Mouse (Mus musculus) E14TG2a.4 (cell line): ENCODE results near the gene Ube2q1.
A peak's percentile ranks its signal among the peaks of the same experiment; 100 is the strongest.

Experiments used
- H3K27me3 ChIP-seq: 2 replicates; pipeline ENCODE4 v1.6.1; 2014; ENCODE audit warnings: low read length, control low read depth; ENCODE audit not compliant: insufficient read depth
- H3K36me3 ChIP-seq: 2 replicates; pipeline ENCODE4 v1.6.1; 2014; ENCODE audit warnings: low read length, control low read depth; ENCODE audit not compliant: insufficient read depth
- H3K4me1 ChIP-seq: replicated peaks from 2 replicates; pipeline ENCODE4 v1.6.1; 2014; ENCODE audit warnings: low read depth, low read length, control low read depth
- H3K4me3 ChIP-seq: replicated peaks from 2 replicates; pipeline ENCODE4 v1.5.1; 2014; ENCODE audit warnings: mild to moderate bottlenecking, low read length
- H3K9me3 ChIP-seq: 2 replicates; pipeline ENCODE4 v1.6.1; 2014; ENCODE audit warnings: low read length, control low read depth
- CTCF ChIP-seq: conservative IDR thresholded peaks from 2 replicates; pipeline ENCODE4 v1.5.1; 2014; ENCODE audit warnings: low read length
- NANOG ChIP-seq: IDR thresholded peaks from 2 replicates; pipeline ENCODE4 v1.6.1; 2014; ENCODE audit warnings: borderline replicate concordance, low read length, mixed read lengths
- POU5F1 ChIP-seq: IDR thresholded peaks from 2 replicates; pipeline ENCODE4 v1.6.1; 2014; ENCODE audit warnings: low read length, borderline replicate concordance

The Ube2q1 gene

DNA sequence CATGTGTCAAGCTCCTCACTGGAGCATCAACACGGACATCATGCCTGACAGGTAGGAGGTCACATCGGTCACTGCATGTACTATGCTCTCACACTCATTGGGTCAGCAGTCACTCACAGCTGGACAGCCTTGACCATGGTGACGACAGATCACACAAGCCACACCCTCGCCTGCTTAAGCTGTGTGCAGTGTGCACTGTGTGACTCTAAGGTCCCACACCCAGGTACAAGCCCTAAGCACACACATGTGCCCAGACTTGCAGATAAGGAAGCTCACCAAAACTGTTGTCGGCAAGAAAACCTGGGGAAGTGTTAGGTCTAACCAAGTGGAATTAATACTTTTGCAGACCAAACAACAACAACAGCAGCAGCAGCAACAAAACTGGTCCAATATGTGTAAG lies 34.5 kb downstream of the Ube2q1 start:
- TF ChIP-seq POU5F1 = no peak
- TF ChIP-seq NANOG = no peak
- no peak for TF ChIP-seq CTCF
- no peak overlapping the region for H3K4me3 ChIP-seq
- peaks cover 61% of the 10 kb centered on the region for H3K4me1 ChIP-seq
- no peaks in the 10 kb centered on the region for H3K36me3 ChIP-seq
- H3K9me3 ChIP-seq = no peaks in the 10 kb centered on the region
- H3K27me3 ChIP-seq = no peaks in the 10 kb centered on the region

DNA sequence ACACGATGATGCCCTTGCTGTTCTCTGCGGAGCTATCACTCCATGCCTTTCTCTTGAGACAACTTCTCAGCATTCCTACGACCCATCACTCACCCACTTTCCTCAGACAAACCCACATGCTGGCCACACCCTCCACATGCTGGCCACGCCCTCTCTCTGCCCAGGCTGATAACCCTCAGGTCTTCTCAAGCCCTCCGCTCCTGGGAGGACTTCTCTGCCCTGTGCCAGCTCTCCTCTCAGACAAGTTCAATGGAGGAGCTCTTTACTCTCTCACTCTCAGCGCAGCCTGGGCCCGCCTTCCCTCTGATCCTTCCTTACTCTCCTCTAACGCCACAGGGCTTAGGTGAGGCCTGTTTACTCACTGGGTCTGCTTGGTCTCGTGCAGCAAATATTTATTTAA lies 35.2 kb downstream of the Ube2q1 start:
- no peaks in the 10 kb centered on the region for H3K36me3 ChIP-seq
- no peak for TF ChIP-seq NANOG
- TF ChIP-seq POU5F1 = no peak
- TF ChIP-seq CTCF = no peak

GRCm38 (mm10) chr3:89810841-89811240 lies 37.4 kb downstream of the Ube2q1 start:
- Histone ChIP-seq H3K4me1 (peaks cover 32% of the 10 kb centered on the region), H3K36me3 (no peaks in the 10 kb centered on the region), H3K9me3 (no peaks in the 10 kb centered on the region), H3K27me3 (no peaks in the 10 kb centered on the region), H3K4me3 (no peak overlapping the region)
- TF ChIP-seq POU5F1 = no peak
- peak; percentile 53 for TF ChIP-seq CTCF

More for the DNA sequence above, 35.2 kb downstream of the Ube2q1 start:
- Histone ChIP-seq H3K9me3 (no peaks in the 10 kb centered on the region), H3K4me3 (peak overlapping the region; percentile 37), H3K4me1 (peaks cover 53% of the 10 kb centered on the region), H3K27me3 (no peaks in the 10 kb centered on the region)

GRCm38 (mm10) chr3:89812166-89812565 lies 38.8 kb downstream of the Ube2q1 start:
- Histone ChIP-seq H3K27me3 (no peaks in the 10 kb centered on the region), H3K4me3 (no peak overlapping the region), H3K4me1 (peaks cover 21% of the 10 kb centered on the region), H3K36me3 (no peaks in the 10 kb centered on the region), H3K9me3 (no peaks in the 10 kb centered on the region)
- TF ChIP-seq POU5F1 = no peak
- no peak for TF ChIP-seq CTCF
- TF ChIP-seq NANOG = no peak

DNA sequence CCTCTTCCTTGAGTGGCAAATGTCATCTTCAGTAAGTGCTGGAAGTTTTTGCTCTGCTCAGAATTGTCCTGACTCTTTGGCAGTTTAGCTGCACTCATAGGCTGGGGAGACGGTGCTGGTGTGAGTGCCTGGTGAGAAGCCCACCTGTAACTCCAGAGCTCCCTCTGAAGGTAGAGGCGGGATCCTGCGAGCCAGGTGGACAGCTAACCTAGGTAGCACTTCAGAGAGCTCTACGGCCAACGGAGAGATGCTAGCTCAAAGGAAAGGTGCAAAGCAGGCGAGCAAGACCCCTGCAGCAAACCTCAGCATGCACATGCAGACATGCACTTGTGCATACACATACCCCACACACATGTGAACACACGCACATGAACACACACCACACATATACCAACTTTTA lies 40.6 kb downstream of the Ube2q1 start:
- H3K4me3 ChIP-seq = no peak overlapping the region
- TF ChIP-seq NANOG = no peak
- TF ChIP-seq CTCF = peak; percentile 37
- H3K27me3 ChIP-seq = peaks cover 1% of the 10 kb centered on the region; the same call in 1 of the 2 replicates
- no peaks in the 10 kb centered on the region for H3K36me3 ChIP-seq
- no peaks in the 10 kb centered on the region for H3K9me3 ChIP-seq
- H3K4me1 ChIP-seq = peaks cover 14% of the 10 kb centered on the region

DNA sequence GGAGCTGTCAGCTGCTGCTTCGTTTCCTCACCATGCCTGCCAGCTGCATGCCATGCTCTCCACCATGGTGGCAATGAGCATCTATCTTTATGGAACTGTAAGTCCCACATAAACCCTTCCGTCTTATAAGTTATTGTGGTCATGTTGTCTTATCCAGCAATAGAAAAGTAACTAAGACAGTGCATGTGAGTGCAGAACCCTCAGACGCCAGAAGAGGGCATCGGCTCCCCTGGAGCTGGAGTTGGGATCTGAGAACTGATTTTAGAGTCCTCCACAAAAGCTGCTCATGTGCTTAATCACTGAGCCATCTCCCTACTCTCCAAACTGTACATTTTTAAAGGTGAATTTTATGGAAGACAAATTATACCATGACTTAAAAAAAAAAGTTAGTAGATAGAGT lies 43.6 kb downstream of the Ube2q1 start:
- peaks cover 8% of the 10 kb centered on the region for H3K27me3 ChIP-seq
- no peak for TF ChIP-seq NANOG
- TF ChIP-seq POU5F1 = no peak
- TF ChIP-seq CTCF = peak; percentile 71
- H3K4me1 ChIP-seq = peaks cover 32% of the 10 kb centered on the region
- H3K4me3 ChIP-seq = no peak overlapping the region
- no peaks in the 10 kb centered on the region for H3K36me3 ChIP-seq
- H3K9me3 ChIP-seq = no peaks in the 10 kb centered on the region

- TF ChIP-seq POU5F1 = no peak
- TF ChIP-seq NANOG = no peak
- H3K9me3 ChIP-seq = no peaks in the 10 kb centered on the region
- no peaks in the 10 kb centered on the region for H3K36me3 ChIP-seq
- peaks cover 47% of the 10 kb centered on the region for H3K4me1 ChIP-seq
- H3K27me3 ChIP-seq = peaks cover 8% of the 10 kb centered on the region
- no peak overlapping the region for H3K4me3 ChIP-seq
Measured at GRCm38 (mm10) chr3:89818605-89819004, 45.2 kb downstream of the Ube2q1 start.

DNA sequence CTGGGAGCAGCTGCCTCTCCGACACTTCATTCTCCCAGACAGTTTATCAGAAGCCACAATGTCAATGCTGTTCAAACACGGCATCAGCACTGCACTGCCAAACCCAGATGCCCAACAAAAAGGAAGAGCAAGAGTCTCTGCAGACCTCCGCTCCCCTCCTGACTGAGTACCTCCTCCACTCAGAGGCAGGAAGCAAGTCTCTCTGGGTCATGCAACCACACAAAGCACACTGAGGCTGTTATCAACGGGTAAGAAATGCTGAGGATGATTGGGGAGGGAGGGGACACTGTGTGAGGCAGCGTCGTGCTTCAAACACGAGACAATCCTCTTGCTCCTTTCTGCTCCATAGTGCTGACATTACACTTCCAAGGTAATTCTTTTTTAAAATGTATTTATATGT lies 46.5 kb downstream of the Ube2q1 start:
- Histone ChIP-seq H3K9me3 (no peaks in the 10 kb centered on the region), H3K27me3 (peaks cover 8% of the 10 kb centered on the region), H3K4me3 (no peak overlapping the region), H3K4me1 (peaks cover 49% of the 10 kb centered on the region), H3K36me3 (no peaks in the 10 kb centered on the region)
- TF ChIP-seq POU5F1 (no peak), CTCF (no peak), NANOG (no peak)

GRCm38 (mm10) chr3:89820311-89821095 lies 47.1 kb downstream of the Ube2q1 start:
- Histone ChIP-seq H3K4me3 (no peak overlapping the region), H3K4me1 (peaks cover 53% of the 10 kb centered on the region), H3K36me3 (no peaks in the 10 kb centered on the region), H3K27me3 (peaks cover 8% of the 10 kb centered on the region), H3K9me3 (no peaks in the 10 kb centered on the region)
- no peak for TF ChIP-seq CTCF
- TF ChIP-seq NANOG = no peak
- no peak for TF ChIP-seq POU5F1
